Mouse (Mus musculus): ENCODE data around the gene Tpbgl. TPM values are rescaled to one million over a fixed set of nuclear protein-coding genes. Genes with fewer than 3 reads are reported as not detected.

The Tpbgl gene
- polyA plus RNA-seq, 1 experiment from 2014 or later, result 0.03 TPM

GRCm38 (mm10) chr7:99603875-99604662, 22.8 kb downstream of the Tpbgl start:
- H3K27me3 ChIP-seq, result no peaks in the 10 kb centered on the region
- in situ Hi-C loops (cut with MboI; ENCODE audit: low pct_unique_long_range_greater_than_20kb), result no loop called here
- POLR2A ChIA-PET, result no interaction called here
- ATAC-seq (no peak), DNase-seq (ENCODE audit: low read depth, low spot score) (no peak)
- no peak for TF ChIP-seq CTCF (IDR thresholded peaks at IDR 0.05)
- CTCF ChIA-PET, result no interaction called here

DNA sequence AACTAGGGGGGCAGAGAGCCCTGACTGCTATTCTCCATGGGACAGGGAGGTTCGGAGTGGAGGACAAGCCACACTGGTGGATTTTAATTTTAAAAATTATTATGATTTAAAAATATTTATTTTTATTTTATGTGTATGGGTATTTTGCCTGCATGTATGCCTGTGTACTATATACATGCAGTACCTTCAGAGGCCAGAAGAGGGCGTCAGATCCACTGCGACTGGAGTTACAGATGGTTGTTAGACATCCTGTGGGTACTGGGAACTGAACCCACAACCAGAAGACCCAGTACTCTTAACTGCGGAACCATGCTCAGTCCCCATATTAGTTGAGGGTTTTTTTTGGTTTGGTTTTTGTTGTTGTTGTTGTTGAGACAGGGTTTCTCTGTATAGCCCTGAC, 28.2 kb downstream of the Tpbgl start:
- in situ Hi-C loops (cut with MboI; ENCODE audit: low pct_unique_long_range_greater_than_20kb), result no loop called here
- CTCF ChIA-PET, result no interaction called here
- no peak for TF ChIP-seq CTCF (IDR thresholded peaks at IDR 0.05)
- ATAC-seq (no peak), DNase-seq (ENCODE audit: low read depth, low spot score) (no peak)
- POLR2A ChIA-PET, result no interaction called here
- H3K27me3 ChIP-seq, result no peaks in the 10 kb centered on the region

DNA sequence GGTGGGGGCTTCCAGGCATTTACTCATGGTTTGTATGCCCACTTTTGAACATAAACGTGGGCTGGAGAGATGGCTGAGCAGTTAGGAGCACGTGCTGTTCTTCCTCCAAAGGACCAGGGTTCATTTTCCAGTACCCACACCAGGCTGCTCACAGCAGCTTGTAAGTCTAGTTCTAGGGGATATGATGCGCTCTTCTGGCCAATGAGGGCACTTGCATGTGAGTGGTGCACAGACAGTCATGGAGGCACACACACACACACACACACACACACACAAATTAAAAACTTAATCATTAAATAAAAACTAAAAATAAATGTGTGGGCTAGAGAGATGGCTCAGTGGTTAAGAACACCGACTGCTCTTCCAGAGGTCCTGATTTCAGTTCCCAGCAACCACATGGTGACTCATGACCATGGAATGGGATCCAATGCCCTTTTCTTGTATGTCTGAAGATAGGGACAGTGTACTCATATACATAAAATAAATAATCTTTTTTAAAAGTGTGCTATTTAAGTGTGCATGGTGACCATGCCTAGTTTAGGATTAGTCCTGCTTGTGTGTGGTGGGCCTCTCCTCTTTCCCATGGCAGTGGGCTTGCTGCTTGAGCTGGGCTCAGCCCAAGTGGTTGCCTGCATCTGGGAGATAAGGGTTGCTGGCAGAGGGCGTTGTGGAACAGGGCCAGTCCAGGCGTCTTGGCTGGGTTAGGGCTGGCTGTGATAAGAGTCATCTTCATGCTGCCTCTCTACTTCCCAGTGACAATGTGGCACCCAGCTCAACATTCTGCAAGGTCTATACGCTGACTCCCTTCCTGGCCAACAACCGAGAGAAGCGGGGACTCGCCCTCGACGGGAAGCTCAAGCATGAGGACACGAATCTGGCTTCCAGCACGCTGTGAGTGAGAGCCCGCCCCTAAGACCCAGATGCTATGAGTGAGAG, 32.8 kb downstream of the Tpbgl start:
- POLR2A ChIA-PET, result no interaction called here
- TF ChIP-seq CTCF (IDR thresholded peaks at IDR 0.05), result no peak
- DNase-seq (ENCODE audit: low read depth, low spot score), result peak; percentile 35
- in situ Hi-C loops (cut with MboI; ENCODE audit: low pct_unique_long_range_greater_than_20kb), result loop anchor here (5.0 kb wide), 1 partner anchor 92 kb away; no protein-coding TSS in a partner anchor
- peak; percentile 53 for ATAC-seq
- no peaks in the 10 kb centered on the region for H3K27me3 ChIP-seq
- CTCF ChIA-PET, result no interaction called here

DNA sequence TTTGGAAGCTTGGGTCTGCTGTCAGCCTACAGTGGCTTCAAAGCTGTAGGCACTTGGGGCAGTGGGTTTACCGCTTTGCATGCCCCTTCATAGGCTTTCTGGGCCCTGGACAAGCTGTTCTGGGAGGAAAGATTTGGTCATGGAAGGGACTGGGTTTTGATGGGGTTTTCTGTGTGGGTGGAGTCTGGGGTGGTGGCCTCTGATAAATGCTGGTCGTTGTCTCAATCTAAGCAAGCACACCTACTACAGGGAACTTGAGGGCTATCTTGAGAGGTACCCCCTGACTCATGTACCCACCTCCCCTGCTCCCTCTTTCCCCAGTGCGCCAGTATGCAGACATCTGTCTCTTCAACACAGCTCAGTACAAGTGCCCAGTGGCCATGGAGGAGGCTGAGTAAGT, 34.2 kb downstream of the Tpbgl start:
- no peak for TF ChIP-seq CTCF (IDR thresholded peaks at IDR 0.05)
- in situ Hi-C loops (cut with MboI; ENCODE audit: low pct_unique_long_range_greater_than_20kb), result loop anchor here (5.0 kb wide), 1 partner anchor 90 kb away; no protein-coding TSS in a partner anchor
- H3K27me3 ChIP-seq, result no peaks in the 10 kb centered on the region
- no peak for ATAC-seq
- DNase-seq (ENCODE audit: low read depth, low spot score), result no peak
- POLR2A ChIA-PET, result no interaction called here
- CTCF ChIA-PET, result interaction anchor here (2.4 to 6.1 kb wide), 2 partner anchors 36 to 93 kb away, joined by 8 to 30 read pairs; no protein-coding TSS in a partner anchor

DNA sequence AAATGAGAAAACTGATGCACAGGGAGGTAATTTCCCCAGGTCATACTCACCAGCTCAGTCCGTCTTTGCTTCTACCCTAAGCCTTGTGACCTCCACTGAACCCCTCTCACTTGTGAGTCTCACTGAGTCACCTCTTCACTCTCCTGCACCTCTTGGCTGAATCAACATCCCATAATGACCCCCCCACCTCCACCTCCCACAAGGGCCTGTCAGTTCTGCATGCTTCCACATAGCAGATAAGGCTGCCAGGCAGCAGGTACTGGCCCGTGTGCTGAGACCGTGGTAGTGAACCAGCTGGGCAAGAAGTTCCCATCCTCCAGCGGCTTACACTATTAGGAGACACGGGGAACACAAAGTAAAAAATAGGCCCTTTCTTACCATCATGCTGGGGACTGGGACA, 36.3 kb downstream of the Tpbgl start:
- DNase-seq (ENCODE audit: low read depth, low spot score) (peak; percentile 38), ATAC-seq (no peak)
- in situ Hi-C loops (cut with MboI; ENCODE audit: low pct_unique_long_range_greater_than_20kb), result loop anchor here (5.0 kb wide), 1 partner anchor 88 kb away; no protein-coding TSS in a partner anchor
- H3K27me3 ChIP-seq, result no peaks in the 10 kb centered on the region
- ChIA-PET POLR2A (interaction anchor here (0.6 kb wide), 1 partner anchor 66 kb away, joined by 3 read pairs; no protein-coding TSS in a partner anchor), CTCF (interaction anchor here (1.1 to 6.1 kb wide), 6 partner anchors 19 to 91 kb away, joined by 3 to 30 read pairs (median 6); no protein-coding TSS in a partner anchor)
- no peak for TF ChIP-seq CTCF (IDR thresholded peaks at IDR 0.05)

- no peaks in the 10 kb centered on the region for H3K27me3 ChIP-seq
- ChIA-PET CTCF (interaction anchor here (1.1 to 6.1 kb wide), 6 partner anchors 19 to 91 kb away, joined by 3 to 30 read pairs (median 6); no protein-coding TSS in a partner anchor), POLR2A (interaction anchor here (0.5 to 1.0 kb wide), 3 partner anchors 34 to 1930 kb away, joined by 3 to 10 read pairs (median 6); no protein-coding TSS in a partner anchor)
- DNase-seq (ENCODE audit: low read depth, low spot score), result no peak
- no peak for TF ChIP-seq CTCF (IDR thresholded peaks at IDR 0.05)
- no peak for ATAC-seq
- in situ Hi-C loops (cut with MboI; ENCODE audit: low pct_unique_long_range_greater_than_20kb), result loop anchor here (5.0 kb wide), 1 partner anchor 88 kb away; no protein-coding TSS in a partner anchor
Observed at GRCm38 (mm10) chr7:99590064-99590463, 36.8 kb downstream of the Tpbgl start.

GRCm38 (mm10) chr7:99585976-99586375, 40.9 kb downstream of the Tpbgl start:
- POLR2A ChIA-PET, result no interaction called here
- ATAC-seq (no peak), DNase-seq (ENCODE audit: low read depth, low spot score) (no peak)
- in situ Hi-C loops (cut with MboI; ENCODE audit: low pct_unique_long_range_greater_than_20kb), result no loop called here
- CTCF ChIA-PET, result no interaction called here
- no peak for TF ChIP-seq CTCF (IDR thresholded peaks at IDR 0.05)
- H3K27me3 ChIP-seq, result no peaks in the 10 kb centered on the region

- H3K27me3 ChIP-seq, result no peaks in the 10 kb centered on the region
- in situ Hi-C loops (cut with MboI; ENCODE audit: low pct_unique_long_range_greater_than_20kb), result no loop called here
- POLR2A ChIA-PET, result no interaction called here
- CTCF ChIA-PET, result no interaction called here
- TF ChIP-seq CTCF (IDR thresholded peaks at IDR 0.05), result no peak
- no peak for DNase-seq (ENCODE audit: low read depth, low spot score)
- no peak for ATAC-seq
Observed at GRCm38 (mm10) chr7:99583625-99584024, 43.3 kb downstream of the Tpbgl start.

DNA sequence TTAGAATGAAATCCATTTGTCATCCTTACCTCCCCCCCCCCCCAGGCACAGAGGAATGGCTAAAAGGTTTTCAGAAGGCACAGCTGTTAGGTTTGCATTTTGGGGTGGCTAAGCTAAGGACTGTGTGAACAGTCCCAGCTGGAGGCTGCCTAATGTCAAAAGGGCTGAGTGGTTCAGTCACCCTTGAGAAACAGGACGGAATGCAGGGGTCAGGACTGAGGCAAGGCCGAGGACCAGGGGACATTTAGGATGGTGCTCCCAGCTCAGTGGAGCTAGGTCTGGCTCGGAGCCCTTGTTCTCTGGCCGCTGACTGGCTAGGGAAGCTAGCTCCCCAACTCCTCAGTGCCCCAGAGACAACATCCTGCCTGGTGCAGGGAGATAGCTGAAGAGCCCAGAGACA, 44.0 kb downstream of the Tpbgl start:
- no peaks in the 10 kb centered on the region for H3K27me3 ChIP-seq
- no peak for TF ChIP-seq CTCF (IDR thresholded peaks at IDR 0.05)
- in situ Hi-C loops (cut with MboI; ENCODE audit: low pct_unique_long_range_greater_than_20kb), result no loop called here
- CTCF ChIA-PET, result no interaction called here
- DNase-seq (ENCODE audit: low read depth, low spot score), result no peak
- POLR2A ChIA-PET, result no interaction called here
- ATAC-seq, result no peak

DNA sequence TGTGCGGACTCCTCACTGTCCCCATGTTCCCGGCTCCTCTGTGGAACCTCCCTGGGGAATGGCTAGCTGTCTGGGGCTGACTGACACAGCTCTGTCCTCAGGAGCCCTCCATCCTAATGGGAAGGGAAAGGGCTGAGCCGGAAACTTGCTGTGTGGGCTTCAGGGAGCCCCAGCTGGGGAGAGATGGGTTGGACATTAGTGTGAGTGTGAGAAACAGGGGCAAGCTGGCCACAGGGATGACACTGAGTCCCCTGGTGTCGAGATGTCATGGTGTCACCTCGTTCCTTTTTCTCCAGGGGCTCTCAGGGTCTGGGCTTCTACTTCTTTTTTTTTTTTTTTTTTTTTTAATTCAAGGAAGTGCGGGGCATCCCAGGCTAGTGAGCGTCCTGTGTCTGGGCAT, 44.6 kb downstream of the Tpbgl start:
- no peaks in the 10 kb centered on the region for H3K27me3 ChIP-seq
- ChIA-PET POLR2A (no interaction called here), CTCF (no interaction called here)
- TF ChIP-seq CTCF (IDR thresholded peaks at IDR 0.05), result no peak
- ATAC-seq, result no peak
- DNase-seq (ENCODE audit: low read depth, low spot score), result no peak
- in situ Hi-C loops (cut with MboI; ENCODE audit: low pct_unique_long_range_greater_than_20kb), result no loop called here
